Mouse (Mus musculus): ENCODE measurements around the gene Kdsr.

Gene Kdsr

DNA sequence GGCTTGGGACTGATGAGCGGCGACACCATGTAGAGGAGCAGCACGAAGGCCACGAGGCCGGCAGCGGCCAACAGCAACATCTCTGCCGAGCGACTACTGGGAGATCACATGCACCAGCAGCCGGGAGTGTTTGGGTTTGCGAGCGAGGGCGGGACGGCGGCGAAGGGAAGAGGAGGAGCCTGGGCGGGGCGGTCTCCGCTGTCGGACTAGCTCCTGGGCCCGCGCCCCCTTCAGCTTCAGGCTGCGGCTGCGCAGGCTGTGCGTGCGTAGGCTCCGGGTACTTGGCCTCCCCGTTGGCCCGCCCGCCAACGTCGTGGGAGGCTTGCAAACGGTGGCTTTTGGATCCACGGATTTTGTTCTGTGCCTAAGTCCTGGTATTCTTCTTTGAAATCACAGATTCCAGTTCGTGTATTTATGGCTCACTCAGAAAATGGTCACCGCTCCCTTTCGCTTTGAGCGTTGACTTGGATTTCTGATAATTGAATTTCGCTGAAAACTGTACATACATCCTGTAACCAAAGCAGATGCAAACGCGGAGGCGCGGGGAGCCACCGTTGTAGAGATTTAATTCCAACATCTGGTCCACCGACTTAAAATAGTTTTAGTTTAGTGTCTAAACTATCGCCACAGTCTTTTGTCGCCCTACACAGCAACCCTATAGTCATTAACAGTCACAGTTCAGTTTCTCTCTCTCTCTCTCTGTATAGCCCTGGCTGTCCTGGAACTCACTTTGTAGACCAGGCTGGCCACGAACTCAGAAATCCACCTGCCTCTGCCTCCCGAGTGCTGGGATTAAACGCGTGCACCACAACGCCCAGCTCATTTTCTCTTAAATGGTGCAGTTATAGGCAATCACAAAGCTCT is at the start of gene Kdsr:
Kdsr (minus strand) TSS at position 156 of the 864 bp plus-strand sequence.
- peak; percentile 95 for DNase-seq

DNA sequence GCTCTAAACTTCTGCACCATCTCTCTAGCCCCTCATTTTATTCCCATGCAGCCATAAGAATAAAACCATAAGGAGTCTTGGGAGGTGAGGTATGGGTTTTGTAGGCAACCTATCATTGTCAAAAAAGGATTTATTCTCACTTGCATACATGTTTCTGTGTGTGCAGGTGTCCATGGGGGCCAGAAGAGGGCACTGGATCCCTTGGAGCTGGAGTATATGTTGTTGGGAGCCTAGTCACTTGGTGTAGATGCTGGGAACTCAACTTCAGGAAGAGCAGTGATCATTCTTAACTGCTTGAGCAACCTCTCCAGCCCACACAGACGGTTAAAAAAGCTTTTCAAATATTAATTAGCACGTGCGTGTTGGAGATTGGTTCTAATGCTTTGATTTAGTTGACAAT is 40.4 kb upstream of the Kdsr start:
- DNase-seq, result no peak

DNA sequence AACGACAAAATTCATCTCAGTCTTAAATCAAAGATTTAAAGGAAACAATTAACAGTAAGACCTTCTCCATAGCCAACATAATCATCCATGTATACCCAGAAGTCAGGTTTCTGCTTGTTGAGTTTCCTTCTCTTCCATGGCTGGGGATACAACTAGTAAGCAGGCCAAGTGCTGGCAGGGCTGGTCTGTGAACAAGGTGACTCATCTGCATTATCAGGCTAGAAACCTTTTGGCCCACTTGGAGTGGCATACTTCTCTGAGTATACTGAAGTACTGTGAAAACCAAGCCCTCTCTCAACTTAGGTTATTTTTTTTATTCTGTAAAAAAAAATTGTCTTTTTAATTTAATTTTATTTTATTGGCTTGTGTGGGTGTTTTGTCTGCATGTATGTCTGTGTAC is 39.9 kb upstream of the Kdsr start:
- DNase-seq, result no peak

DNA sequence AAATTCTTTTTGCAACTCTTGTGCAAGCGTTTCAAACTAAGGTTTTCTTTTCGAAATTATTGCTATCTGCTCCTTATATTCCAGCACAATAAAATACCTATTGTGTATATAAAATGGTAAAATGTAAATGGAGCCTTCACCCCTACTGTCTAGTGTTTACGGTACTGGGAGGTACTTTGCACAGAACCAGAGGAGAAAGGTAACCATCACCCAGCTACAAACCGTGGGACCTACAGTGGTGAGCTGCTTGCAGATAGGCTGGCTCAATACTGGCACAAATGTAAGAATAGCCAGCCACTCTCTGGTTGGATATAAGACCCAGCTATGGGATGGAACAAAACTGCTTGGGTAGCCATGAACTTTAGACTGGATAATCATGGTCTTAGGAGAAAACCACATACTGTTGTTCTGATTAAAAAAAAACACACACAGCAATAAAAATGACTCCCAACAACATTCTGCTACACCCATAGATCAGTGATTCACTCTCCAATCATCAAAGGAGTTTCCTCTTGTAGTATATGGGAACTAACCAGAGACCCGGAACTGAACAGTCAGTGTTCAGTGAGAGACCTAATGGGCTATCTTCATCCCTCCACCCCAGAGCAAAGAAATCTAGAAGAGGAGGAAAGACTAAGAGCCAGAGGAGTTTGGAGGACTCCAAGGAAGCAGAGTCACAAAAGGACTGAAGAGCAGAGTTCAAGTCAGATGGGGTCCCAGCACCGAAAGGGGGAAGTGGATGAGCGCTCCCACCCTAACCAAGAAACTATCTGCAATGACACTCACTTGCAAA is 37.7 kb upstream of the Kdsr start:
- DNase-seq, result no peak

DNA sequence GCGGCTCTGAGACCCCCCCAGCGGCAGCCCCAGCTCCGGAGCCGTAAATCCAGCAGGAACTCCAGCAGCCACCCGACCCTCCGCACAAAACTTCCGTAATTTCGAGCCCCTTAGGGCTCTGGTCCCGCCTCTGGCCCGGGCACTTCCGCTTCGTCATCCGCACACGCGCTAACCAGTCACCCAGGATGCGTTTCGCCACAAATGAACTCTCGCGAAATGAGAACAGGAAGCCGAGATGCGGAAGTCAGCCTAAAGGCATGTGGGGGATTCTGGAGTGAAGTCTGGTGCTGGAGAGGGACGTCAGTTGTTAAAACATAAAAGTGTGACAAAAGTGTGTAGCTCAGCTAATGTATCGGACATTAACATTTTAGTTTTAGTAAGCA is 37.0 kb upstream of the Kdsr start, which contains the start of gene Vps4b:
Vps4b (minus strand) TSS at position 187 of the 383 bp plus-strand sequence.
- peak; percentile 93 for DNase-seq

DNA sequence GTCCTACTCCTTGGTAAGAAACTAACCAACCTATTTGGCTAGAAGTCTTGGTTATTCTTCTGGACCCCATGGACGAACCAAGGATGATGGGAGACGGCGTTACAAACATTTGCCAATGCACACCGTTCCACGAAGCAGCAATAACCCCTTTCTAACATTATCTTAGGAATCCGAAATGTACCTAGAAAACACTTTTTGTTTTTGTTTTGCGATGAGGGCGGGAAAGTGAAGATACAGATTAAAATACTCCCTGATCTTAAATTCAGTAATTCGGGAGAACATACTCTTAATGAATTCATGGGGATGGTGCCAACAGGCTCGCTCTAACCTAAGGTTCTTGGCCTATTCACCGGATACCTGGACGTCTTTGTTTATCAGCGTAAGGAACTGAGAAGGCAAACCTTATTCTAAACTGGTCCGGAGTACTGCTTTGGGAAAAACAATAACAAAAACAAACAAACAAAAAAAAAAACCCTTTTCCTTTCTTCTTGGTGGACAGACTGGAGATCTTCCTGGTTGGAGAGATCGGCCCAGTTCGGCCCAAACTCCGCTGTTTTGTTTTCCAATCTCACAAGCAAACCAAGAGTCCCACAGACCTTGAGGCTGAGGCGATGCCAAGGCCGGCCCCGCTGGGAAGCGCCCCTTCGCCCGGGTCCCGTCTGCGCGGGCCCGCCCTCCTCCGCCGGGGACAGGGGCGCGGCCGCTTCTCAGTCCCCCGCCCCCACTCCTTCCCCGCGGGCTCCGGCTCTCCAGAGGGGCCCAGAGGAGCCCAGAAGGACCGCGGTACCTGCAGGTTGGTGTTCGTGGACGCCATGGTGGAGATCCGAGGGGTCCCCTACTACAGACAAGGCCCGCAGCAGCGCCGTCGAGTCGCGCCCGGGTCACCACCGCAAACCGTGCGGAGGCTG is 36.4 kb upstream of the Kdsr start:
- no peak for DNase-seq

DNA sequence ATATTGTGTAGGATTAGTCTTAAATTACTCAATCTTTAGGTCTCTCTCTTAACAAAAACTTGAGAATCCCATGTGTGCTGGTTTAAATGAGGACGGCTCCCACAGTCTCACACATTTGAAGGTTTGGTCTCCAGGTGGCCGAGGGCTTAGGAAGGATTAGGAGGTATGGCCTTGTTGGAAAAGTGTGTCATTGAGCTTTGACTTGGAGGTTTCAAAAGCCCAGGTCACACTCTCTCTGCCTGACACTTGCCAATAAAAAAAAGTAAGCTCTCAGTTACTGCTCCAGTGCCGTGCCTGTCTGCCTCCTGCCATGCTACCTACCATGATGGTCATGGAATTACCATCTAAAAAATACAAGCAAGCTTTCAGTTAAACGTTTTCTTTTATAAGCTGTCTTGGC is 15.4 kb upstream of the Kdsr start:
- DNase-seq, result no peak

DNA sequence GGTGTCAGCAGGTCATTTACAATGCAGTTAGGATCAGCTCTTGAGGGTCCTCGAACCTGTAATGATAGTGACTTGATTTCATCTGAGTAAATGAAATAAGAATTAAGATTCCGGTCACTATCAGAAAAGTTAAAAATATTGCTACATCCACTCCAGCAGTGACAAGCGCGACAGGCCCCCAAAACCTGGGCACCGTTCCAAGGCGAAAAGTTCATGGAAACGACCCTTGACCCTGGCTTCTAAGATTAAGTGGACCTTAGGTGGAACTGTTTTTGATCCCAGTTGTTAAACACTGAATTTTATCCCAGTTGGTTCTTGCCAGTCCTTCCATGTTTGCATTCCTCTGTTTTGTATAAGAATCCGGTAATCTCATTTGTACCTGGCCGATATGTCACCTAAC is 14.6 kb upstream of the Kdsr start:
- no peak for DNase-seq

DNA sequence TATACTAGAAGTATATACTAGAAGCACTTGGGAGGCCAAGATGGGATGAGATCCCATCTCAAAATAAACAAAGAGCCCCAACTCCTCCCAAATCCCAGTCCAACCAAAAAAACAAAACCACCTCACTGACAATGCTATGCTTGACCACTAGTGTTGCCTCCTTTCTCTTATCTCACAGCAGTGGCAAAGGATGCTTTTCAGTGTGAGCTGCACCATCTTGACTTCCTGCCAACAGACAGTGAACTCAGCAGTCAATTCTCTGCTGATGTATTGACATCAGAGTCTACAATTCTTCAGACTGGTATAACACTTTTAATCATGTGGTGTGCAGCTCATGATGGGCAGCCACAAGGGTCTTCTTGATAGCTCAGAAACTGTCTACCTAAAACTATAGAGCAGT is 9.2 kb upstream of the Kdsr start:
- no peak for DNase-seq

DNA sequence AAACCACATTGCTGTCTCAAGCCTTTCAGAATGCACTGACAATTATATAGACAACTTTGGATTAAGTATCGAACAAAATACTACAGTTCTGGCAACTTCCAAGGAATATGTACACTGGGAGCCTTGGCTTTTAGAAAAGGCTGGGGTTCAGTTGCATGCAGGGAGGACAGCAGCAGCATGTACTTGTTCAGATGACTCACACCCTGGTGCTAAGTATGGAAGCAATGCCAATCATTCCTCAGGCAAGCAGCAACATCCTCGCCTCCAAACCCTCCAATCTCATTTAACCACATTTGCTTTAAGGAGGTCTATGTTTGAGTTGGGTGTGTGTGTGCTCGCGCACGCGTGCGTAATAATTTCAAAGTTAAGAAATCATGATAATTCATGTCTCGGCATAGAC is 6.2 kb upstream of the Kdsr start:
- DNase-seq, result no peak

DNA sequence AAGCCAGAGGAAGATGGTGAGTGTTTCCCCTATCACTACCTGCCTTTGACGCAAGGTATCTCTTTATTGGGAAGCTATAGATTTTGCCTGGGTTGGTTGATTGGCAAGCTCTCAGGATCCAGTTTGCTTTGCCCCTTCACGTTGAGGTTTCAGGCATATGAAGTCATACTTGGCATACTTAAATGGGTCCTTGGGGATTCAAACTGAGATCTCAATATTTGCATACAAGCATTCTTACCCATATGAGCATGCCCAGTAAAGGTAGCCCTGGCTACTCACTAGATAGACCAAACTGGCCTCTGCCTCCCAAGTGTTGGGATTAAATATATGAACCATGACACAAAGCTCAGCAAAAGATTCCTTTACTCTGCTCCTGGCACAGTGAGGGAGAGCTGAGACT is 5.3 kb upstream of the Kdsr start:
- DNase-seq, result no peak

DNA sequence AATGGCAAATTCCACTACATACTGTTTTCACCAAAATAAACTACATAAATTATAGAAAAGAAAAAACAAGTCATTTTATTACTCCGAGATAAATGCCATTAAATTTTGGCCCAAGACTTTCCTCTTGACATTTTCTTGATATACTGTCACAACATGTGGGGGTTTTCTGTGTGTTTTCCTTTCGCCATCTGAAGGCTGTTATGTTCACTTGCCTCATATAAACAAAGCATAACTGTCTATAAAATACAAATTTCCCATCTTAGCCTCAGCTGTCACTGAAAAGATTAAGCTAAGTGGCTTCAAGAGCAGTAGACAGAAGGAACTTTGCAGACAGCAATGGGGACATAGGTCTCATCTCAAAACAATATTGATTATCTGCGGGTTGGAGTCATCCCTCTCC is 4.8 kb upstream of the Kdsr start:
- DNase-seq, result no peak

DNA sequence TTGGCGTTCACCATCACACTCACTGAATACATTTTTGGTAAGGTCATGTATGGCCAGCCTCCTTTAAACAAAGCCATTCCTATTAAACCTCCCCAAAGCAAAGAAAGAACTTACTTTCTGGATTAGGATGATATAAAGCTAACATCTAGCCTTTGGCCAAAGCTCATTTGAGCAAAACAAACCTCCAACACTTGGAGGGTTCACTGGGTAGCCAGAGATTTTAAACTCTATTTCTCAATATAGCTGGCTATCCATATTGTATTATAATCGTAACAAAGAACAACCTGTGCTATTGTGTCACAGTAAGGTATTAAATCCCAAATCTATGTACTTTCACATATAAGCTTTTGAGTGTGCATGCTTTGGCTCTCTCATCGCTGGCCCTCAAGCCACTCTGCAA is 1.2 kb upstream of the Kdsr start:
- DNase-seq, result no peak

DNA sequence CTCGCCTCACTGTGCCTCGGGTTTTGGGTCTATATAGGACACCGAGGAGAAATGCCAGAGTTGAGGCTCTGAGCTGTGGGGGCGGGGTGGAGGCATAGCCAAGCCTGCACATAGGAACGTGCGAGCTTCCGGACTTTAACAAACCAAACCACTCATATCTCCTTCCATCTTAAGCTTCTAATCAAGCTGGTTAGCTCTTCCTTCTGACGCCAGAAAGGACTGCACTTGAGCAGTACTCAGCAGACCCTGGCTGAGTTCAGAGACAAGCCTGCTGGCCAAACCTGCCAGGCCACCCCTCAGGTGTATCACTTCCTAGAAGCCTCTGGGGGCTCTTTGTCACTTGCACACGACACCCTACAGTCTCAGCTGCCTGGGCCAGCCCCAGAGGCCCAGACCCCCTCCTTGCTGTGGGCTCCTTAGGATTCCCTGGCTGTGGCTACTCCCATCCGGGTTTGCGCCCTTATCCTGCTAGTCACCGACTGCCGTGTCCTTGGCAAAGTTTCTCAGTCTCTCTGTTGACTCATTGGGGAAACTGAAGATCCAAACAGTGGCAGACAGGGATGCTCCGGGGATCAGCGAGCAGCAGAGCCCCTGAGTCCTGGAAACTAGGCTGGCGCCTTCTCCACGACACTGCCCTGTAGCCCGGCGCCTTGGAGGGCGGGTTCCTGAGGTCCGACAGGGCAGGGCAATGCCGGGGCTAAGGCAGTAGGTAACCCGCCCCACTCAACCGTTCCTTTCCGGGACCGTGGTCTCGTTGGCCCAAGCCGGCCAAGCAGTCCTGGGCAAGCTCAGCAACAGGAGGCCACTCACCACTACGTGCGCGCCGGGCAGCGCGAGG is 574 bp downstream of the Kdsr start:
- peak; percentile 49 for DNase-seq

DNA sequence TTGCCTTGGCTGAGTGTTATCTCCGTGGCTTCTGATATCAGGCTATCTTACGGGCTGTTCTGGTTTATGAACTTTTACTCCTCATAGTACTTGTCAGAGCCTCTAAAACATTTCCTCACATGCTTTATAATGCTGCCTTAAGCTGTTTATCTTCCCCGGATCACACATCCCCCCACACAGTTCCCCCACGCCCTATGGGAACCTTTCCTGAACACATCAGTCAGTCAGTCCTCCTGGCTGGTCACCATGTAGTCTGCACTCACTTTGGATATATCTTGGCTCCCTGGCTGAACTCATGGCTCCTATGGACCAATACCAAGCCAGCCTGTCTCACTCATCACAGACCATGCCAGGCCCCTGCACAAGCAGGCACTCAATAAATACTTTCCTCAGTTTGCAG is 2.9 kb downstream of the Kdsr start:
- DNase-seq, result no peak

DNA sequence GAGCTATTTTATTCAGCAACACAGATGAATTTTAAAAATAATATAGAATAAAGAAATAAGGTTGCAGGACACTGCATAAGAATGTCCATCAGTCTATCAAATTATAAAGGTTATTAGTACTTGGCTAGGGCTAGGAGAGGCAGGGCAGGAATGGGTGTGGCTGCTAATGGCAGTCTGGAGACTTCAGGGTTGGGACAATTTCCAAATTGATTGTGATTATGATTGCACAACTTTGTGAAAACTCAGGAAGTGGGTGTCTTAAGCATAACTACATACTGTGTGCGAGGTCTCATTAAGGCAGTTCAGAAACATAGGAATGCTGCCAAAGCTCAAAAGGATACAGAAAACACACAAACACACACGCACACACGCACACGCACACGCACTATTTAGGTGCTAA is 7.5 kb downstream of the Kdsr start:
- DNase-seq, result no peak

DNA sequence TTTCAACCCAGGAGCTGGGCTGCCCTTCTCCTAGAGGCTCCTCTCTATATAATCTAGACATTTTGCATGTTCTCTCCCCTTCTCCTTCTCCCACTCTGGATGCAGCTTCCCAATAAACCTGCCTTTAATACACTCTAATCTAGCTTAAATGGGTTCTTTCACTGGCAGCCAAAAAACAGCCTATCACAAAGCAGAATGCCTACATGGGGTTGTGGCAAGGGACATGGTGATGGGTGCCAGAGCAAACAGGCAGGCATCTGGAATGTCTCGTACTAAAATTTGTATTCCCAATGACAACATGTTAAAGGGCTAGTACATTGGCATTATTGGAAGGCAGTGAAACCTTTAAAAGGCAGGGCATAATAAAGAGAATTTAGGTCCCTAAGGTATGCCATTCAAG is 8.9 kb downstream of the Kdsr start:
- no peak for DNase-seq

DNA sequence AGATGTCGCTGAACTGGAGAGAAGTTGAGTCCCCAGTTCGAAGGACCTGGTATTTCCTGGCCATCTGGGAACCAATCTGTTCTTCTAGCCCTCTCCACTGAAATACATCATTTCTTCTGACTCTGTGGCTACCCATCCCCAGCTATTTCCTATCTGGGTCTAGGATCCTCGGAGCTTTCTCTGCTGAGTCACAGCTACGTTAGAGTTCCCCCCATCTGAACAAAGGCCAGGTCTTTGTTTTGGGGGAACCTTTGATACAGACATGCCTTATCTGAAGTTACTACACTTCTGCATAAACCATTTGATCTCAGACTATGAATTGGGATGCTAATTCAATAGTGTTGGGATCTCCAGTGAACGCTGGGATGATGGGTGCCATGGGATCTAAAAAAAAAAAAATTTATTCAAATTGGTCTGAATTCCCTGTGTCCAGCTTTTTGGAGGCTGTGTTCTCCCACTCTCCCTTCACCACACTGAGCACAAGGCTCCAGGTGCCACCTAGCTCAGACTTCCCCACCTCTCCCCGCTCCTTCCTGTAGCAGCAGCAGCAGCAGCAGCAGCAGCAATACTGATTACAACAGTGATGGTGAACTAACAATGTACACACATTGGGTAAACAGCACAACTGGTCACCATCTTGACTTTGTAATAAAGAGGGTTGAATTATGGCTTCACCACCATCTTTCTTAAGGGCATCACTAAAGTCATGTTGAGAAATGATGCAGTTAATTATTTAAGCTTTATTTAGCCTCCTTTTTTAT is 10.8 kb downstream of the Kdsr start:
- DNase-seq, result no peak

DNA sequence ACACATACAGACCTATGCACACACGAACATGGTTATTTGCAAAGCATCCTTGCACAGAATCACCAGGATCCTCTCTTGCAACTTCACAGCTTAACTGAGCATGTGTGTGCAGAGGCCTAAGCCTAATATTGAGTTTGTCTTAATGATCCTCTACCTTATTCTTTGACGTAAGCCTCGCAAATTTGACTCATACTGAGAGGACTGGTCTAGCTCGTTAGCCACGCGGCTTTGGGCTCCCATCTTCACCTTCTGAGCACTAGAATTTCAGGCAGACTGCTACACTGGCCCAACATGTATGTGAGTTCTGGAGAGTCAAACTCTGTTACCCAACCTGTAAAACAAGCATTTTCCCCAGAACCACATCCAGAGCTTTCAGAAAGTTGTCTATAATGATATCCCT is 16.5 kb downstream of the Kdsr start:
- DNase-seq, result no peak

DNA sequence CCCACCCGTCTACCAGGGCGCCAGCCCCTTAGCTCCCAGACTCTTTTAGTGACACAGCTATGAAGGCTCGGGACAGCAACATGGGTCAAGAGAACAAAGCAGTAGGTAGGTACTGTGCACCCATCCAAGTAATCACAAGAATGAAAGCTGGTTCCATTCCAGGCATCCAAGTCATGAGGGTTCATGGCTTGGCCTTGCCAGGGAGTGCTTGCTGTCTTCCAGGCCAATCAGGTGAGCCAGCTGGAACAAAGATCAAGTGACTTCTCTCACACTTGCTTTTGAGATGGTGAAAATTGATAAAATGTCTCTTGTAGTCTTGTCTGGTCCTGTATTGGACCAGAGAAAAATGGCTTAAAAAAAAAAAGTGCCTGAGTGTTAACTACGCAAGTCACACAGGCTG is 18.8 kb downstream of the Kdsr start:
- no peak for DNase-seq

DNA sequence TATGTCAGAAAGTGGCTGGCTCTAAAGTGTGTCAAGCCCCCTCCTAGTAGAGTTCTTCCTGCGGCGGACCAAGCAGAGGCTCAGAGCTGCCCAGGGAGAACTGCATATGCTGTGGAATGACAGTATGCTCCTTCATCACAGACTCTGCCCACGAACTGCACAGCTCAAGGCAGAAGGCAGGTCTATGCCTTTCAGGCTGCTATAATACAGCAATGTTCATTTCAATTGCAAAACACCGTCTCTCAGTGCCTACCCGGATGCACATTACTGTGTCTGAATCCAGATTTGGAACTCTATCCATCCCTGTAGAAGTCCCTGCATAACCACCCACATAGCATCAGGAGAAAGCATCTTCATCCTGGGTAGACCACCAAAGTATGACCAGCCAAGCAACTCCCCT is 19.7 kb downstream of the Kdsr start:
- no peak for DNase-seq

DNA sequence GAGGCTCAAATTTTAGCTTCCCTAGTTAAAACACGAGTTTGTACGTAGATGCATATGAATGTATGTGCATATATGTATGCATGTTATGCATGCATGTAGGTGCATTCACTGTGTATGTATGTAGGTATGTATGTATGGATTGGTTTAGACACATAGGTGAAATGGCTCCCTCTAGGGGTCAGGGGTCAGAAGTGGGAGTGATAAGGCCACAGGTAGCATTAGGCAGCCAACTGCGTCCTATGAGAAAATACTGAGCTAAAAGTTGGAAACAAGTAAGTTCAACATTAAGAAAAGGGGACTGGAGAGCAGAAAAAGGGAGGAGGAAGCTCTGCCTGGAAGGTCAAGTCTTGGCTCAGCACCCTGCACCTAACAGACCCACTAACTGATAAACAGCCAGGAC is 21.4 kb downstream of the Kdsr start:
- DNase-seq, result peak; percentile 66

Measured in thymus, postnatal 25 days (tissue).